ENCODE assay signal across 12 mouse cellular contexts in the genomic region with DNA sequence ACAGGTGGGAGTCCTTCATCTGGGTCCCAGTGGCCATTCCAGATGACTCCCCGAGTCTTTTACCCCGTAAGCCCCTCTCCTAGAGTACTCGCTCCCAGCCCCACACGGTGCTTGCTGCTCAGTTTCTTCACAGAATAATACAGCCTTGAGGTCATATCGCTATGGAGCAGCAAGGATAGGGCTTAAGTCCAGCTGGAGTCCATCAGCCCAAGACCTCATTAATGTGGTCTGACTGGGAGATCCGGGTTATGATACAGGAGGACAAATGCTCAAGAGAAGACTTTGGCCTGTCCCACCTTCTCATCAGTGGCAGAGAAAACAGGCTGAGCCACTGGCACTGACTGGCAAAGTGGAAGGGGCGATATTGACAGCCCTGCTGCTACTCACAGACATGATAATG.
"Had no signal": no experiment of that assay in that cellular context is flagged by ENCODE, and none has a peak within 500 bp of the region (broad histone marks: within the 10 kb centered on the region; RNA-seq: fewer than 3 reads in every experiment).

No protein-coding gene starts in this region.

- H3K4me3 ChIP-seq: intestine, embryonic 15.5 days; left cerebral cortex, adult 2 months; limb, embryonic 10.5 days; liver, embryonic 15.5 days; midbrain, embryonic 10.5 days; myocyte; neural tube, embryonic 15.5 days had no signal

- H3K27me3 ChIP-seq: intestine, embryonic 15.5 days; liver, embryonic 15.5 days; neural tube, embryonic 15.5 days had no signal

- H3K9me3 ChIP-seq: intestine, embryonic 15.5 days; limb, embryonic 10.5 days; liver, embryonic 15.5 days; midbrain, embryonic 10.5 days; neural tube, embryonic 15.5 days had no signal

- H3K4me1 ChIP-seq: intestine, embryonic 15.5 days; limb, embryonic 10.5 days; midbrain, embryonic 10.5 days; neural tube, embryonic 15.5 days had no signal

- DNase-seq: kidney, adult 18-20 months; midbrain, embryonic 14.5 days; right cerebral cortex, adult 18-20 months; right cerebral cortex, postnatal 25 days; thymus, postnatal 4 days had no signal

- H3K27ac ChIP-seq: intestine, embryonic 15.5 days; left cerebral cortex, adult 2 months; liver, embryonic 15.5 days; midbrain, embryonic 10.5 days; neural tube, embryonic 15.5 days had no signal
